Mouse (Mus musculus) thymus, adult 2 months (tissue): ENCODE data around the gene Olfr71.

ENCODE experiments used
- CTCF ChIP-seq: fragments of 200-500 bp; IDR thresholded peaks from 2 replicates; pipeline ENCODE4 v1.5.1; 2012; ENCODE audit warnings: mild to moderate bottlenecking, control low read depth, low read length, moderate library complexity, borderline replicate concordance; ENCODE audit not compliant: control insufficient read depth, poor library complexity, insufficient read depth; ENCODE audit errors: extremely low read depth
- POLR2A ChIP-seq: fragments of 200-500 bp; IDR thresholded peaks from 2 replicates; pipeline ENCODE4 v1.6.1; 2012; ENCODE audit warnings: mild to moderate bottlenecking, low read length, control low read depth, moderate library complexity; ENCODE audit not compliant: control insufficient read depth, poor library complexity, insufficient read depth; ENCODE audit errors: extremely low read depth

- TF ChIP-seq CTCF = no peak
- no peak for TF ChIP-seq POLR2A
Measured at GRCm38 (mm10) chr4:43724764-43725163, 14.7 kb upstream of the Olfr71 start.
